Mouse (Mus musculus) cerebellum, postnatal 25 days (tissue): ENCODE measurements around the gene Fgfbp1.

Experiments
- DNase-seq, 2 experiments: peaks; one replicate each; pipeline ENCODE4 v3.0.0; 2021; ENCODE audit warnings: mixed read lengths in 2 of 2

Fgfbp1 gene

GRCm38 (mm10) chr5:43981620-43982019 lies at the start of gene Fgfbp1:
Fgfbp1 (minus strand) TSS chr5:43981779.
- no peak for DNase-seq

- DNase-seq = no peak
These were observed 16.9 kb upstream of the Fgfbp1 start for GRCm38 (mm10) chr5:43998295-43998989.

DNA sequence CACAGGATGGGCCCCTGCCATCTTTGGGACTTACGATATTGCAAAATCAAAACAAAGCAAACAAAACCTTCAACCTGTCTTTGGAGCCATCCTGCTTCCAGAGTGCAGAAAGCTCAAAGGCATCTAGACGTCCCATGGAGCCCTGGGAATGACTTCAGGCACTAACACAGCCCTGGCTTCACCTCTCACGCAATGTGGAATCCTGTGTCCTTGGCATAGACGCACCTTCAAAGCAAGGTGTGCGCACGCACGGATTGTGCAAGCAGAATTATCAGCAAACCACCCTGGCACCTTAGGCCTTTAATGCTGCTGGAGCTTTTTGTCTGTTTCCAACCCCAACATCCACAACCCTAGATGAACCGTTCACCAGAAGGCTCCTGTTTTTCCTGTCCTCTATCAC lies 16.0 kb upstream of the Fgfbp1 start:
- no peak for DNase-seq

GRCm38 (mm10) chr5:43996162-43996561 lies 14.6 kb upstream of the Fgfbp1 start:
- DNase-seq = no peak

GRCm38 (mm10) chr5:43994981-43995380 lies 13.4 kb upstream of the Fgfbp1 start:
- DNase-seq = no peak

GRCm38 (mm10) chr5:43990316-43990715 lies 8.7 kb upstream of the Fgfbp1 start:
- DNase-seq = peak; percentile 50 to 64

GRCm38 (mm10) chr5:43989017-43989416 lies 7.4 kb upstream of the Fgfbp1 start:
- no peak for DNase-seq

DNA sequence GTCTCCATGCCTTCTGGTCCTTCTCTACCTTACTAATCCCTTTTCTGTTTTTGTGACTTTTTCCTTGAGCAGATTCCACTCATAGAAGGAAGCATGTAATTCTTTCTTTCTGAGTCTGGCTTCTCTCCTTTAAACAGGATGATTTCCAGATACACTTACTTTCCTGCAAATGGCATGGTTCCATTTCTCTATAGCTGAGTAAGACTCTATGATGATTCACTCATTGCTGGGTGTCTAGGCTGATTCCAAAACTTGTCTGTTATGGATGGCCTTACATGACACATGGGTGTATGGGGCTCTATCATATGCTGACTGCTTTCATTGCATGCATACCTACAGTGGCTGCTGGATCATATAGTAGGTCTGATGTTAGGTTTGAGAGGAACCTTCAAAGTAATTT lies 4.6 kb upstream of the Fgfbp1 start:
- DNase-seq = no peak

- DNase-seq = no peak
These were observed 1.3 kb upstream of the Fgfbp1 start for GRCm38 (mm10) chr5:43982896-43983295.

GRCm38 (mm10) chr5:43980397-43980796 lies 1.2 kb downstream of the Fgfbp1 start:
- no peak for DNase-seq

- DNase-seq = no peak
These were observed 4.6 kb downstream of the Fgfbp1 start for GRCm38 (mm10) chr5:43976821-43977561.

- no peak for DNase-seq
These were observed 7.4 kb downstream of the Fgfbp1 start for GRCm38 (mm10) chr5:43974166-43974565.

GRCm38 (mm10) chr5:43971156-43971555 lies 10.4 kb downstream of the Fgfbp1 start:
- no peak for DNase-seq

DNA sequence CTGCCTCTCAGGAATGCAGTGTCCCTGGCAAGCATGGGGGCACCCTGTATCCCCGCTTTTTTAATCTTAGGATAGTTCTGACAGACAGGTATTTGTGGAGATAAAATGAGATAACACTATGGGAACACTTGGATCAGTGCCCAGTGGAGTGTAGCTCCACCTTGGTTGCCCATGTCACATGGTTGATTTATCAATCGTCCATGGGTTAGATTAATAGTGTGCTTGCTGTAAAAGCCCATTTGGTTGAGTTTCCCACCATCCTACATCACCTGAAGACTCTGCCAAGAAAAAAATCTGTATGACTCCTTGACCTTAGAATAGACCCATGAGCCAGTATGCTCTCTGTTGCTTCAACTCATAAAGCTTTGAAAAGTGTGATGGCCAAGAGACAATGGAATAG lies 11.0 kb downstream of the Fgfbp1 start:
- no peak for DNase-seq

- no peak for DNase-seq
These were observed 12.9 kb downstream of the Fgfbp1 start for GRCm38 (mm10) chr5:43968634-43969033.

- no peak for DNase-seq
These were observed 20.5 kb downstream of the Fgfbp1 start for GRCm38 (mm10) chr5:43961056-43961455.

GRCm38 (mm10) chr5:43959884-43960440 lies 21.6 kb downstream of the Fgfbp1 start:
- DNase-seq = no peak

- no peak for DNase-seq
These were observed 28.3 kb downstream of the Fgfbp1 start for GRCm38 (mm10) chr5:43953241-43953640.

DNA sequence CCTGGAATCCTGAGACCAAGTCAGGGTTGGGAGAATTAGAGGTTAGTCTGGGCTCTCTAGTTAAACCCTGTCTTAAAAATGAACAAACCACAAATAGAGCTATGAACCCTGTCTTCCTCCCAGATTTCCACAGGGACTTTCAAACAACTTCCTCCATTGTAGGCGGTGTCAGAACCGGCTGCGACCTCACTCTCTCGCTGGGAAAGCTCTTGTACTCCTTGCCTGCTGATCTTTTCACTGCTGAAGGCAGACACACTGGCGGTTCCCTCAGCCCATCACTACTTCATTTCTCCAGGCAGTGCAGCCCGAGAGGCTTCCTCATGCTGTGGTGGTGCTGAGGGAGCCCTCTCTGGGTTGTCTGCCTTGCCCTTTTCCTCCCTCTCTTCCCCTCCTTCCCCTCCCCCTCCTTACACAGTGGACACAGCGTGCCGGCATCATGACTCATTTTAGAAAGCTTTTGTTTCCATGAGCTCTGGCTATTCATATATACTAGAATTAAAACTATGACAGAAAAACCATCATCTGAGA lies 32.8 kb downstream of the Fgfbp1 start:
- peak; percentile 2 to 3 for DNase-seq

DNA sequence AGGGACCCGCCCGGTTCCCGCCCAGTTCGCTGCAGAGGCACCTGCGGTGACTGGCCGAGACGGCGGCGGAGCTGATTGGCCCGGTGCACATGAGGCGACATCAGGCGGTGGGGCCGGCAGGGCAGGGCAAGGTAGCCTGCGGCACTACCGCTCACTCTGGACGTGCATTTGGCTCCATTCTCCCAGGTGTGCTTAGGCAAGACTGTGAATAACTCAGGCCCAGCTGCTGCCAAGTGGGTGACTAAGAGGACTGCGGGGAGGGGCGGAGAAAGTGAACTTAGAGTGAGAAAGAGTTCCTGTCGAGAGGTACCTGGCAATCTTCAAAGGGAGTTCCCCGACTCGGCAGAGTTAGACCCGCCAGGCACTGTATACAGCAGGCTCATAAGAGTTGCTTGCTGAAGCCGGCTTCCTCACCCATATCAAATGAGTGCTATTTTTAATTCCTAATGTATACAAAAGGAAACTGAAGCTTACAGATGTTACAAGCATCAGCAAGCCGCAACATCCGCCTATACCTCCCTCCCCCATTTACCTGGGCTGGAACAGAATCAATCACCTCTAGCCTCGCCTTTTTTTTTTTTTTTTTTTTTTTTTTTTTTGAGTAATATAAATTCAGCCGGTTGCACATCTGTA lies 33.4 kb downstream of the Fgfbp1 start:
- peak; percentile 35 to 54 for DNase-seq

- DNase-seq = no peak
These were observed 34.1 kb downstream of the Fgfbp1 start for GRCm38 (mm10) chr5:43947330-43947977.

GRCm38 (mm10) chr5:43933269-43933668 lies 48.3 kb downstream of the Fgfbp1 start:
- no peak for DNase-seq
